Mouse (Mus musculus): Measurements from ENCODE around the gene Ibtk. TPM values are rescaled to one million over a fixed set of nuclear protein-coding genes. Genes with fewer than 3 reads are reported as not detected.

The Ibtk gene
- polyA plus RNA-seq, 1 experiment from 2014 or later, result 30.8 TPM

Other genes starting within 250 kb of the Ibtk start
- gene Tpbg, start 93.0 kb upstream of the Ibtk start, polyA plus RNA-seq (2016; fragmentation: Nextera tagmentation; extraction: Ambion mirVana), result 25.7 and 32.0 TPM in 2 replicates

Measured in hindbrain, embryonic 10.5 days (tissue).